Mouse (Mus musculus): ENCODE results near the gene Cyp1a1.
A peak's percentile ranks its signal among the peaks of the same experiment; 100 is the strongest.

Cyp1a1 gene

GRCm38 (mm10) chr9:57687751-57688150 is at the start of gene Cyp1a1:
TSS of gene Cyp1a1 (plus strand) at chr9:57687928.
- no peak for DNase-seq (ENCODE audit: low read depth, low spot score)

GRCm38 (mm10) chr9:57638651-57639459 is 48.9 kb upstream of the Cyp1a1 start:
- DNase-seq (ENCODE audit: low read depth, low spot score) = no peak

GRCm38 (mm10) chr9:57639661-57640328 is 47.9 kb upstream of the Cyp1a1 start:
- DNase-seq (ENCODE audit: low read depth, low spot score) = no peak

GRCm38 (mm10) chr9:57640384-57640783 is 47.3 kb upstream of the Cyp1a1 start:
- DNase-seq (ENCODE audit: low read depth, low spot score) = peak; percentile 50

GRCm38 (mm10) chr9:57641022-57641421 is 46.7 kb upstream of the Cyp1a1 start:
- peak; percentile 22 for DNase-seq (ENCODE audit: low read depth, low spot score)

- peak; percentile 43 for DNase-seq (ENCODE audit: low read depth, low spot score)
These were observed 45.8 kb upstream of the Cyp1a1 start for GRCm38 (mm10) chr9:57641775-57642550.

GRCm38 (mm10) chr9:57643169-57643855 is 44.4 kb upstream of the Cyp1a1 start:
- DNase-seq (ENCODE audit: low read depth, low spot score) = no peak

GRCm38 (mm10) chr9:57643856-57644180 is 43.9 kb upstream of the Cyp1a1 start:
- DNase-seq (ENCODE audit: low read depth, low spot score) = no peak

- DNase-seq (ENCODE audit: low read depth, low spot score) = no peak
These were observed 43.2 kb upstream of the Cyp1a1 start for GRCm38 (mm10) chr9:57644442-57644943.

GRCm38 (mm10) chr9:57644944-57645893 is 42.5 kb upstream of the Cyp1a1 start:
- peak; percentile 64 for DNase-seq (ENCODE audit: low read depth, low spot score)

GRCm38 (mm10) chr9:57646551-57647103 is 41.1 kb upstream of the Cyp1a1 start:
- DNase-seq (ENCODE audit: low read depth, low spot score) = no peak

- no peak for DNase-seq (ENCODE audit: low read depth, low spot score)
These were observed 40.2 kb upstream of the Cyp1a1 start for GRCm38 (mm10) chr9:57647286-57648108.

- no peak for DNase-seq (ENCODE audit: low read depth, low spot score)
These were observed 37.5 kb upstream of the Cyp1a1 start for GRCm38 (mm10) chr9:57650130-57650785.

GRCm38 (mm10) chr9:57650786-57651311 is 36.9 kb upstream of the Cyp1a1 start:
- no peak for DNase-seq (ENCODE audit: low read depth, low spot score)

GRCm38 (mm10) chr9:57652351-57652750 is 35.4 kb upstream of the Cyp1a1 start:
- no peak for DNase-seq (ENCODE audit: low read depth, low spot score)

- no peak for DNase-seq (ENCODE audit: low read depth, low spot score)
These were observed 34.9 kb upstream of the Cyp1a1 start for GRCm38 (mm10) chr9:57652855-57653254.

- no peak for DNase-seq (ENCODE audit: low read depth, low spot score)
These were observed 34.4 kb upstream of the Cyp1a1 start, which contains the start of gene Csk for GRCm38 (mm10) chr9:57653283-57653682. TSS of gene Csk (minus strand) at chr9:57653631.

- no peak for DNase-seq (ENCODE audit: low read depth, low spot score)
These were observed 32.8 kb upstream of the Cyp1a1 start for GRCm38 (mm10) chr9:57654966-57655365.

Measured in telencephalon, adult 2 months (tissue).